Mouse (Mus musculus): Measurements from ENCODE around the gene Psmb2. TPM values are rescaled to one million over a fixed set of nuclear protein-coding genes. Genes with fewer than 3 reads are reported as not detected.

The Psmb2 gene
- polyA plus RNA-seq, 1 experiment from 2014 or later: 487 TPM

DNA sequence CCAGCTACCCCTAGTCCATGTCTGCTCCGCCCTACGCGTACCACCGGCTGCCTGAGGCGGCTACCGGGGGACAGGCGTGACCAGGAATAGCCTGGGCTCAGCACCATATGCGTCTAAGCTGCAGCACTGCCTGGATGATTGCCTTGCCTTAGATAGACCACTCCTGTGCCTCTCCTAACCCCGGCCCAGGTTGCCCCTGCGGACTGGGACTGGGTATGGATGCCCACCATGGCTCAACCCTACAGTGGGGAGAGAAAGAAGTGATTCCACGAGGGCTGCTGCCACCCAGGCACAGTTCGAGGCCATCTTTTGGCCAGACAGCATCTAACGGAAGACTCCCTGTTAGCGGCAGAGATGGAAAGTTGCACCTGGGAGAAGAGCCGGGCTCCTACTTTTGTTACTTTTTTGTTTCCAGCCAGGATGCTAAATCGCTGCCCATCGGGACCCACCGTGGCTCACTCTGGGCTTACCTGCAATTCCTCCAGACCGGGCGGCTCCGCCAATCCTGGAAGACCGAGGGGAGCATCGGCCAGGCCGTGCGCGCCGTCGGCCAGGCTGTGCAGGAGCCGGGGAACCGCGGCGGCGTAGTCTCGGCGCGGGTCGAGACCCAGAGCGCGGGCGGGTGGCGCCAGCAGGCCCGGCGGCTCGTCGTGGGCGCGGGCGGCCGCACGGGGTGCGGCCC, 57.4 kb downstream of the Psmb2 start:
- Histone ChIP-seq H3K4me2 (replicated peaks; ENCODE audit: low read depth, low read length) (peak overlapping the region; percentile 39), H3K27ac (ENCODE audit: low read length) (no peak overlapping the region), H3K4me3 (ENCODE audit: low read depth, low read length) (0 out of 2 replicates have a peak overlapping the region, but pooled peaks have one; percentile 29), H3K36me3 (ENCODE audit: control insufficient read depth, insufficient read depth, low read length) (no peaks in the 10 kb centered on the region), H3K9me3 (ENCODE audit: control insufficient read depth, low read depth, low read length) (no peaks in the 10 kb centered on the region; the same call in 1 of the 2 replicates), H3K4me1 (ENCODE audit: control insufficient read depth, insufficient read depth, low read length) (0 out of 2 replicates have a peak, but pooled peaks cover 3% of the 10 kb centered on the region), H3K27me3 (ENCODE audit: control insufficient read depth, insufficient read depth, low read length) (peaks cover 60% of the 10 kb centered on the region), H3K9ac (replicated peaks; ENCODE audit: low read depth, low read length) (no peak overlapping the region; the same call in 1 of the 2 replicates)
- 2% methylated on average over 51 of the region's 51 CpGs for WGBS
- no peak for ATAC-seq (ENCODE audit: insufficient number of reproducible peaks, insufficient read depth, low FRiP score, low read depth)

DNA sequence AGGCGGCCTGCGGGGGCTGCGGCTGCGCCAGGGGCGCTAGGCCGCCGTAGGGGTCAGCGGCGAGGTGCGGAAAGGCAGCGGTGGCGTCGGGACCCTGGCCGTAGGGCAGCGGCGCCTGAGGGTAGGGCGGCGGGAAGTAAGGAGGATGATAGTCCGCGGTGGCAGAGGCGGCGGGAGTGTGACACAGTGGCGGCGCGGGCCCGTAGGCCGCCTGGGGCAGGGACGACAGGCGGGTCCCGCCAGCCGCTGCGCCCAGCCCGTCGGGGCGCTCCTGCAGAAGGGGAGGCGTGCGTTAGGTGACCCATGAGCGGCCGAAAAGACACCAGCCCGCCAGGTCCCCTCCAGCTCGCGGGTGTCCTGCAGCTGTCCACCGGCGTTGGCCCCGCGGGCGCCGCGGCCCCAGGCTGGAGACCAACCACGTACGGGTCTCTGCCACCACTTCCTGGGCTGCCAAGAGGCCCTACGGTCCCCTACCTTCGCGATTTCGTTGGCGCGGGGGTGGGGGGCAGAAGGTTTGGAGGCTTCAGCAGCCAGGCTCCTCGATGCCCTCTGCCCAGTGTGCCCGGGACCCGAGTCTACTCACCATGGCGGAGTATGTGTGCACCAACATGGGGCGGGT, 58.1 kb downstream of the Psmb2 start:
- peak overlapping the region; percentile 39 for H3K4me2 ChIP-seq (replicated peaks; ENCODE audit: low read depth, low read length)
- H3K27ac ChIP-seq (ENCODE audit: low read length): no peak overlapping the region
- no peaks in the 10 kb centered on the region for H3K36me3 ChIP-seq (ENCODE audit: control insufficient read depth, insufficient read depth, low read length)
- H3K9ac ChIP-seq (replicated peaks; ENCODE audit: low read depth, low read length): no peak overlapping the region; the same call in 1 of the 2 replicates
- ATAC-seq (ENCODE audit: insufficient number of reproducible peaks, insufficient read depth, low FRiP score, low read depth): no peak; the same call in 1 of the 2 replicates
- 0 out of 2 replicates have a peak, but pooled peaks cover 3% of the 10 kb centered on the region for H3K4me1 ChIP-seq (ENCODE audit: control insufficient read depth, insufficient read depth, low read length)
- peak overlapping the region; percentile 29 for H3K4me3 ChIP-seq (ENCODE audit: low read depth, low read length)
- 3% methylated on average over 59 of the region's 62 CpGs for WGBS
- H3K27me3 ChIP-seq (ENCODE audit: control insufficient read depth, insufficient read depth, low read length): peaks cover 53% of the 10 kb centered on the region
- H3K9me3 ChIP-seq (ENCODE audit: control insufficient read depth, low read depth, low read length): no peaks in the 10 kb centered on the region; the same call in 1 of the 2 replicates

DNA sequence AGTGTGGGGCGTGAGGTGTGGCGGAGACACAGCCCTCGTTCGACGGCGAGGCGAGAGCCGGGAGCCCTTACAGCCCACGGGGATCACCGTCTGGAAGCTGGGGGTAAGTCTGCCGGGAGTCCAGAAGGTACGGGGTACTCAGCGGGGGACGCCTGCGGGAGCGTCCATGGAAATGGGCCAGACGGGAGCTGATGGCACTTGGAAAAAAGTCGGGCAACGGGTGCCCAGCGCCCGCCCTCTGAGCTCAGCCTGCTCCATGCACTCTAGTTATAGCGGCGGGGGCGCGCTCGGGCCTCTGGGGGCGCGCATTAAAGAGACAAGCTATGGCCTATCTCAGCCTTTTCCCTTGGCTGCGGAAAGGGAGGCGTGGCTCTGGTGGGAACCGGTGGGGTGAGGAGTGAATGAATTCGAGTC, 58.6 kb downstream of the Psmb2 start, which contains the start of gene Tfap2e:
Gene Tfap2e, minus strand, starts transcription at position 240 of the 414 bp plus-strand sequence.
- Histone ChIP-seq H3K4me1 (ENCODE audit: control insufficient read depth, insufficient read depth, low read length) (0 out of 2 replicates have a peak, but pooled peaks cover 3% of the 10 kb centered on the region), H3K27ac (ENCODE audit: low read length) (no peak within 1 kb of the TSS), H3K9me3 (ENCODE audit: control insufficient read depth, low read depth, low read length) (no peaks in the 10 kb centered on the region; the same call in 1 of the 2 replicates), H3K36me3 (ENCODE audit: control insufficient read depth, insufficient read depth, low read length) (no peaks in the 10 kb centered on the region), H3K9ac (replicated peaks; ENCODE audit: low read depth, low read length) (no peak within 1 kb of the TSS; the same call in 1 of the 2 replicates), H3K4me3 (ENCODE audit: low read depth, low read length) (peak within 1 kb of the TSS; percentile 29), H3K4me2 (replicated peaks; ENCODE audit: low read depth, low read length) (peak within 1 kb of the TSS; percentile 39), H3K27me3 (ENCODE audit: control insufficient read depth, insufficient read depth, low read length) (peaks cover 48% of the 10 kb centered on the region)
- WGBS: 2% methylated on average over 32 of the region's 32 CpGs
- ATAC-seq (ENCODE audit: insufficient number of reproducible peaks, insufficient read depth, low FRiP score, low read depth): no peak; the same call in 1 of the 2 replicates

DNA sequence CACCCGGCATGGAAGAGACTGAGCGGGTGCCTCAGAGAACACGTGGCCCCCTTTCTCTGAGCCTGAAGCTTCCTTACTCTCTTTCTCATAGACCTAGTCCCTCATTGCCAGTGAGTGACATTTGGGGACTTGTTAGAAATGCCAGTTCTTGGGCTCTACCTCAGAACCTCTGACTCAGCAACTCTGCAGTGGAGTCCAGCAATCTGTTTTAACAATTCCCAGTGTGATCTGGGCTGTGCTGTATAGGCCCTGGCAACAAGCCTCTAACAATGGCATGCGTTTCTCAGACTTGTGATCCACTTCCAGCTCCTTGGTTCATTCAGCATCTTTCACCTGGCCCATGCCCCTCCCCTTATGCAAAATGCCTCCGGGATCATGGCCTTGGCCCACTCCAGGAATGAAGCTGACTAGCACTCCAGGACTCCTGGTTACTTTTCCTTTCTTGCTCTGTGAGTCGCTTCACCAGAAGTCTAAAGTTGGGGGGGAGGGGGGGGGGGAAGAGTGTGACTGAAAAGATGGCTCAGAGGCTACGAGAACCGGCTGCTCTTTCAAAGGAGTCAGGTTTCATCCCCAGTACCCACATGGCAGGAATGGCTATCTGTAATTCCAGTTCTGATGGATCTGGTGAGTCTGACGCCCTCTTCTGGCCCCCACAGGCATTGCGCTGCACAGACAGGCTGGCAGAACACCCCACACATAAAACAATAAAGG, 62.7 kb downstream of the Psmb2 start:
- no peak for ATAC-seq (ENCODE audit: insufficient number of reproducible peaks, insufficient read depth, low FRiP score, low read depth)
- H3K4me1 ChIP-seq (ENCODE audit: control insufficient read depth, insufficient read depth, low read length): 0 out of 2 replicates have a peak, but pooled peaks cover 3% of the 10 kb centered on the region
- peaks cover 17% of the 10 kb centered on the region for H3K27me3 ChIP-seq (ENCODE audit: control insufficient read depth, insufficient read depth, low read length)
- no peak overlapping the region for H3K9ac ChIP-seq (replicated peaks; ENCODE audit: low read depth, low read length)
- 20% methylated on average over 10 of the region's 10 CpGs for WGBS
- no peak overlapping the region for H3K27ac ChIP-seq (ENCODE audit: low read length)
- peaks cover 9% of the 10 kb centered on the region for H3K36me3 ChIP-seq (ENCODE audit: control insufficient read depth, insufficient read depth, low read length)
- H3K4me2 ChIP-seq (replicated peaks; ENCODE audit: low read depth, low read length): no peak overlapping the region
- no peak overlapping the region for H3K4me3 ChIP-seq (ENCODE audit: low read depth, low read length)
- no peaks in the 10 kb centered on the region for H3K9me3 ChIP-seq (ENCODE audit: control insufficient read depth, low read depth, low read length)

DNA sequence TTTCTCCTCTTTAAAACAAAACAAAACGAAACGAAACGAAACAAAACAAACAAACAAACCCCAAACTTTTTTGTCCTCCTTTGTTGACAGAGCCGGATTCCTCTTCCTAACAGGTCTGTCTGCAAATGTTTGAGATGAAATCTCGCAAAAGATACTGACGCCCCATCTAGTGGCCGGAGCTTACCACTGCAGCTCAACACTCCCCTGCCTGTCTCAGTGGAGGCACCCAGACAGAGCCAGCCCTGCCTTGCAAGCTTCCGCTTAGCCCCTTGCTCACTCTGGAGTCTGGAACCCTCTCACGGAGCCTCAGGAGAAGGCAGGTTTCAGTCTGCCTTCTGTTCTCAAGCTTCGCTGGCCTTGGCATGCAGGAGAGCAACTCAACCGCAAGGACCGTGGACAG, 64.0 kb downstream of the Psmb2 start:
- Histone ChIP-seq H3K4me3 (ENCODE audit: low read depth, low read length) (no peak overlapping the region), H3K27ac (ENCODE audit: low read length) (no peak overlapping the region), H3K4me2 (replicated peaks; ENCODE audit: low read depth, low read length) (0 out of 2 replicates have a peak overlapping the region, but pooled peaks have one; percentile 19), H3K9ac (replicated peaks; ENCODE audit: low read depth, low read length) (no peak overlapping the region), H3K36me3 (ENCODE audit: control insufficient read depth, insufficient read depth, low read length) (peaks cover 22% of the 10 kb centered on the region), H3K4me1 (ENCODE audit: control insufficient read depth, insufficient read depth, low read length) (no peaks in the 10 kb centered on the region), H3K9me3 (ENCODE audit: control insufficient read depth, low read depth, low read length) (no peaks in the 10 kb centered on the region), H3K27me3 (ENCODE audit: control insufficient read depth, insufficient read depth, low read length) (peaks cover 8% of the 10 kb centered on the region)
- ATAC-seq (ENCODE audit: insufficient number of reproducible peaks, insufficient read depth, low FRiP score, low read depth): peak; percentile 53
- 5% methylated on average over 12 of the region's 12 CpGs for WGBS

DNA sequence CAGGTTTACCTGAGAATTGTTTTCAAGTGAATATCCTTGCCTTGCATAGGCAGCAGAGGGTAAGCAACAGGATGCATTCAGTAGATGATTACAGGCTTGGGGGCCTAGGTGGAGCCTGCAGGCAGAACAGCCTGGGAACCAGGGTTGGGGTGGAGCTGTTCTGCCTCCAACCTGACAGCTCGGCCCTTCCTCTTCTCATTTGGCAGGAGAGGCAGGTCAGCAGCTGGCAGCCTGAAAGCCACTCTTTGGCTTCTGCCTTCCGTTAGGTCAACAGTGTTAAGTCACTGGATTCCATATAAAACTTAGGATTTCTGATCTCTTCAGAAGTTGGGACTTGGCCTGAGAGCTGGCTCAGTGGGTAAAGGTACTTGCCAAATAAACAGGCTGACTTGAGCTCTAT, 65.5 kb downstream of the Psmb2 start:
- H3K27ac ChIP-seq (ENCODE audit: low read length): no peak overlapping the region
- no peak overlapping the region for H3K4me2 ChIP-seq (replicated peaks; ENCODE audit: low read depth, low read length)
- 43% methylated on average over 2 of the region's 2 CpGs for WGBS
- ATAC-seq (ENCODE audit: insufficient number of reproducible peaks, insufficient read depth, low FRiP score, low read depth): no peak
- no peaks in the 10 kb centered on the region; the same call in 1 of the 2 replicates for H3K27me3 ChIP-seq (ENCODE audit: control insufficient read depth, insufficient read depth, low read length)
- H3K9me3 ChIP-seq (ENCODE audit: control insufficient read depth, low read depth, low read length): no peaks in the 10 kb centered on the region
- no peak overlapping the region for H3K4me3 ChIP-seq (ENCODE audit: low read depth, low read length)
- H3K4me1 ChIP-seq (ENCODE audit: control insufficient read depth, insufficient read depth, low read length): no peaks in the 10 kb centered on the region
- H3K36me3 ChIP-seq (ENCODE audit: control insufficient read depth, insufficient read depth, low read length): peaks cover 30% of the 10 kb centered on the region
- no peak overlapping the region for H3K9ac ChIP-seq (replicated peaks; ENCODE audit: low read depth, low read length)

DNA sequence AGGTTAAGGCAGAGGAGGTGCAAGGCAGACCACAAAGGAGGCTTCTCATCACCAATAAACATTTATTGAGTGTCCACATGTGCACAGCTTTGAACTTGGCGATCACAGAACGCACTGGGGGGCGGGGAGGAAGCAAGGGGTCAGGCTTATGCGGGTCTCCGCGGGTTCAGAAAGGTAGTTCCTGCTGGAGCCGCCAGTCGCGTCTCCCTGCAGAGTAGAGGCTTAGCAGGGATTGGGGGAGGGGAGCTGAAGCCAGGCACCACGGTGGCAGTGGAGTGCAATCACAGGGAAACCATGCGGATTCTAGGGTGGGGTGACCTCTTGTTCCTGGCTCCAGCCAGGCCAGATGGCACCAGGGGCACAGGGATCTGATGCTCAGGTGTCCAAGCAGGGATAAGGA, 66.3 kb downstream of the Psmb2 start:
- no peak for ATAC-seq (ENCODE audit: insufficient number of reproducible peaks, insufficient read depth, low FRiP score, low read depth)
- H3K9me3 ChIP-seq (ENCODE audit: control insufficient read depth, low read depth, low read length): no peaks in the 10 kb centered on the region
- WGBS: 17% methylated on average over 11 of the region's 11 CpGs

DNA sequence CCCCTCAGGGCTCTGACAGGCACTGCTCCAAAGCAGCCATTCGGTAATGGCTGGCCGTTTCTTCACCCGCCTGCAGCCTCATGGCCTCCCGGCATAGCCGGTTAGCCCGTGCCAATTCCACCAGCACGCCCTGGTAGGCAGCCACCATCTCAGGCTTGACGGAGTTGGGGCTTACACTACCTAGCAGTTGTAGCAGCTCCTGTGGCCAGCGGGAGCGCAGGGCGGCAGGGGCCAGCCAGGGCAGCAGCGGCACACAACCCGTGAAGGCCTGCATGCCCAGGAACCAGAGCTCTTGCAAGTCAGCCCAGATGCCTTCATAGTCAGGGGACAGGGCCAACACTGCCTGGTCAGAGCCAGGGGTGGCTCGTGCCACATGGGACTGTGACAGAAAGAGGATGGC, 67.4 kb downstream of the Psmb2 start:
- H3K4me1 ChIP-seq (ENCODE audit: control insufficient read depth, insufficient read depth, low read length): no peaks in the 10 kb centered on the region; the same call in 1 of the 2 replicates
- 91% methylated on average over 14 of the region's 14 CpGs for WGBS
- no peak overlapping the region for H3K4me2 ChIP-seq (replicated peaks; ENCODE audit: low read depth, low read length)
- H3K27ac ChIP-seq (ENCODE audit: low read length): no peak overlapping the region
- no peak for ATAC-seq (ENCODE audit: insufficient number of reproducible peaks, insufficient read depth, low FRiP score, low read depth)
- H3K9ac ChIP-seq (replicated peaks; ENCODE audit: low read depth, low read length): no peak overlapping the region
- no peaks in the 10 kb centered on the region for H3K27me3 ChIP-seq (ENCODE audit: control insufficient read depth, insufficient read depth, low read length)
- H3K9me3 ChIP-seq (ENCODE audit: control insufficient read depth, low read depth, low read length): no peaks in the 10 kb centered on the region
- H3K36me3 ChIP-seq (ENCODE audit: control insufficient read depth, insufficient read depth, low read length): peaks cover 47% of the 10 kb centered on the region
- H3K4me3 ChIP-seq (ENCODE audit: low read depth, low read length): no peak overlapping the region

More for the DNA sequence above, 66.3 kb downstream of the Psmb2 start:
- Histone ChIP-seq H3K4me1 (ENCODE audit: control insufficient read depth, insufficient read depth, low read length) (no peaks in the 10 kb centered on the region), H3K9ac (replicated peaks; ENCODE audit: low read depth, low read length) (no peak overlapping the region), H3K27ac (ENCODE audit: low read length) (no peak overlapping the region), H3K4me3 (ENCODE audit: low read depth, low read length) (no peak overlapping the region), H3K27me3 (ENCODE audit: control insufficient read depth, insufficient read depth, low read length) (no peaks in the 10 kb centered on the region), H3K36me3 (ENCODE audit: control insufficient read depth, insufficient read depth, low read length) (peaks cover 37% of the 10 kb centered on the region), H3K4me2 (replicated peaks; ENCODE audit: low read depth, low read length) (no peak overlapping the region)

Measured in stomach, embryonic 14.5 days (tissue).